Mouse (Mus musculus): Measurements from ENCODE around the gene Lhx3. TPM values are rescaled to one million over a fixed set of nuclear protein-coding genes. Genes with fewer than 3 reads are reported as not detected.

Gene Lhx3
- total RNA-seq (2023), result not detected

DNA sequence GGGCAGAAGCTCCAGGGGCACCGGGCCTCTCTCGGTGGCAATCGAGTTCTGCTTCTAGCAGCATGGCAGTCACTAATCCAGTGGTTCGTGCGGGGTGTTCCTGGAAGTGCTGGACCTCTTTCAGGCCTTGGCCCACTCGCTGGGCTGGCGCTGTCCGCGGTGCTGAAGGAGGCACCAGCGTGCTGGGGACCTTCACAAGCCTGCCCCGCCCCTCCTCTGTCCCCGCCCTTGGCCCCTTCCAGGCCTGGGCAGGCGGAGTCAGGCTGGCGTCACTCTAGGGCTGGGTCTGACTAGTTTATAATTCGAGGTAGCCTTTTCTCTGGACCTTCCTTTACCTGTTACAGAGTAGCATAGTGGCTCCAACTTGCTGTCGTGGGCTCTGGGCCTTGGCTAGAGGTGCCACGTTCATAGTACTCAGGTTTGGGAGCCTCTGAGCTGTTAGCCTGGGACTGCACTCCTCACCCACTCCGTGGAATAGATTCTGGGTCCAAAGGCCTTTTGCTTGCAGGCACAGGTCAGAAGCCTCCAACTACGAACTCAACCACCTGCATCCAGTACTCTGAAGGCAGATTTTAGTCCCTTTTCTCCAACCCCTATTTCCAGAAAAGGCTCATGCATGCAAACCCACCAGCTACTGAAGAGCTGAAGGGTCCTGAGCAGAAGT lies at the start of gene Lhx3:
TSS of gene Lhx3 (minus strand) at position 164 of the 664 bp plus-strand sequence.

GRCm38 (mm10) chr2:26237290-26237782 lies 29.2 kb upstream of the Lhx3 start, which contains the start of gene Qsox2:
TSS of gene Qsox2 (minus strand) at chr2:26237525.

Other genes starting within 250 kb of the Lhx3 start
- gene Camsap1, start 225.0 kb downstream of the Lhx3 start, total RNA-seq (2023), result 10 to 100 TPM in 1 of 2 experiments, 1 to 10 TPM in 1; 7.9 to 15.9 TPM
- 10 to 100 TPM; 18.7 to 36.4 TPM for gene Ubac1, start 186.5 kb downstream of the Lhx3 start, total RNA-seq (2023)
- gene Nacc2, start 85.1 kb downstream of the Lhx3 start, total RNA-seq (2023), result 1 to 10 TPM; 1.8 to 4.0 TPM
- gene Qsox2, start 29.2 kb upstream of the Lhx3 start, total RNA-seq (2023), result 1 to 10 TPM; 3.4 to 4.1 TPM
- not detected for gene Ccdc187, start 86.3 kb upstream of the Lhx3 start, total RNA-seq (2023)
- gene Gpsm1, start 107.2 kb upstream of the Lhx3 start, total RNA-seq (2023), result 10 to 100 TPM; 11.2 to 15.7 TPM
- 1 to 10 TPM; 4.3 to 6.1 TPM for gene Dnlz, start 143.8 kb upstream of the Lhx3 start, total RNA-seq (2023)
- 100 to 1,000 TPM; 164 to 201 TPM for gene Card9, start 152.6 kb upstream of the Lhx3 start, total RNA-seq (2023)
- 10 to 100 TPM; 17.2 to 17.3 TPM for gene Snapc4, start 172.4 kb upstream of the Lhx3 start, total RNA-seq (2023)
- gene Entr1, start 181.0 kb upstream of the Lhx3 start, total RNA-seq (2023), result 100 to 1,000 TPM in 1 of 2 experiments, 10 to 100 TPM in 1; 96.3 to 106 TPM
- 10 to 100 TPM; 53.7 to 55.0 TPM for gene Pmpca, start 181.1 kb upstream of the Lhx3 start, total RNA-seq (2023)
- 10 to 100 TPM; 18.7 to 18.9 TPM for gene Inpp5e, start 200.9 kb upstream of the Lhx3 start, total RNA-seq (2023)
- gene Sec16a, start 236.9 kb upstream of the Lhx3 start, total RNA-seq (2023), result 10 to 100 TPM; 50.4 to 53.5 TPM

All from neutrophil, adult 59 days (primary cell).